Mouse (Mus musculus) limb, embryonic 14.5 days (tissue): ENCODE results near the gene Hoxa13. TPM values are rescaled to one million over a fixed set of nuclear protein-coding genes. Genes with fewer than 3 reads are reported as not detected.

Experiments
- ATAC-seq: fragments of 200-750 bp; cut with Nextera tagmentation; 2 replicates; pipeline ENCODE4 v1.8.0; 2017; ENCODE audit warnings: low read depth, moderate number of reproducible peaks, moderate TSS enrichment; ENCODE audit not compliant: low FRiP score
- DNase-seq: peaks from one replicate; pipeline ENCODE4 v3.0.0-alpha.2; 2015; ENCODE audit warnings: low spot score
- H3K27ac ChIP-seq: fragments of 300-500 bp; sonication (generic); replicated peaks from 2 replicates; pipeline ENCODE4 v1.5.1; 2014; ENCODE audit warnings: low read depth, mild to moderate bottlenecking, low read length, moderate library complexity, mixed read lengths
- H3K27me3 ChIP-seq: fragments of 300-500 bp; sonication (generic); 2 replicates; pipeline ENCODE4 v1.6.1; 2014; ENCODE audit warnings: low read length, mixed read lengths; ENCODE audit not compliant: control insufficient read depth, insufficient read depth
- H3K36me3 ChIP-seq: fragments of 300-500 bp; sonication (generic); 2 replicates; pipeline ENCODE4 v1.6.1; 2014; ENCODE audit warnings: mild to moderate bottlenecking, low read length, moderate library complexity, mixed read lengths; ENCODE audit not compliant: control insufficient read depth, insufficient read depth
- H3K4me1 ChIP-seq: fragments of 300-500 bp; sonication (generic); 2 replicates; pipeline ENCODE4 v1.6.1; 2014; ENCODE audit warnings: antibody characterized with exemption, low read length, mixed read lengths; ENCODE audit not compliant: control insufficient read depth, insufficient read depth
- H3K4me2 ChIP-seq: fragments of 300-500 bp; sonication (generic); replicated peaks from 2 replicates; pipeline ENCODE4 v1.6.1; 2014; ENCODE audit warnings: low read depth, mild to moderate bottlenecking, low read length, moderate library complexity; ENCODE audit not compliant: severe bottlenecking
- H3K4me3 ChIP-seq: fragments of 300-500 bp; sonication (generic); replicated peaks from 2 replicates; pipeline ENCODE4 v1.5.1; 2014; ENCODE audit warnings: low read length
- H3K9ac ChIP-seq: fragments of 300-500 bp; sonication (generic); 2 replicates; pipeline ENCODE4 v1.6.1; 2014; ENCODE audit warnings: mild to moderate bottlenecking, low read depth, low read length, moderate library complexity; ENCODE audit not compliant: severe bottlenecking
- H3K9me3 ChIP-seq: fragments of 300-500 bp; sonication (generic); 2 replicates; pipeline ENCODE4 v1.6.1; 2016; ENCODE audit warnings: low read length; ENCODE audit not compliant: control insufficient read depth
- POLR2A ChIP-seq: fragments of 200-500 bp; IDR thresholded peaks from 2 replicates; pipeline ENCODE4 v1.8.0; 2012; ENCODE audit warnings: inconsistent platforms, mild to moderate bottlenecking, moderate library complexity, borderline replicate concordance; ENCODE audit not compliant: insufficient read depth, insufficient read length; ENCODE audit errors: extremely low read depth
- WGBS: fragments of 180-500 bp; shearing (Covaris S2); extraction: QIAGEN DNeasy Blood & Tissue Kit; methylation state at CpG from one replicate; pipeline ENCODE4 v1.1.7; 2014; 5-methylcytosine and 5-hydroxymethylcytosine counted together
- polyA plus RNA-seq, 2 experiments: library from polyadenylated mRNA; depleted of rRNA in 1 of 2; stranded (reverse) in 1 of 2; unstranded in 1 of 2; fragments of >200 nt; fragmentation: Nextera tagmentation in 1 of 2; extraction: Ambion mirVana in 1 of 2; gene quantifications; 2 replicates each; pipeline versions ENCODE4 v1.2.1 to v1.2.3; 2012 to 2014

Hoxa13 gene
- polyA plus RNA-seq, 2 experiments, result 16.0 to 26.0 TPM

- H3K27ac ChIP-seq, result peak overlapping the region; percentile 95
- peaks cover 11% of the 10 kb centered on the region for H3K4me1 ChIP-seq
- H3K36me3 ChIP-seq, result no peaks in the 10 kb centered on the region
- TF ChIP-seq POLR2A, result no peak
- H3K27me3 ChIP-seq, result peaks cover 35% of the 10 kb centered on the region
- ATAC-seq (no peak), DNase-seq (no peak)
- peak overlapping the region; percentile 99 for H3K9ac ChIP-seq
- WGBS, result 2% methylated on average over 18 of the region's 18 CpGs
- H3K4me2 ChIP-seq, result peak overlapping the region; percentile 96
- H3K9me3 ChIP-seq, result no peaks in the 10 kb centered on the region
- peak overlapping the region; percentile 76 for H3K4me3 ChIP-seq
Measured at GRCm38 (mm10) chr6:52265306-52265912, 4.7 kb upstream of the Hoxa13 start.

GRCm38 (mm10) chr6:52264106-52264790, 3.6 kb upstream of the Hoxa13 start:
- ATAC-seq (no peak), DNase-seq (peak; percentile 6)
- Histone ChIP-seq H3K4me3 (peak overlapping the region; percentile 76), H3K4me2 (peak overlapping the region; percentile 96), H3K9ac (peak overlapping the region; percentile 99), H3K27me3 (peaks cover 27% of the 10 kb centered on the region), H3K27ac (peak overlapping the region; percentile 95), H3K9me3 (no peaks in the 10 kb centered on the region), H3K36me3 (no peaks in the 10 kb centered on the region), H3K4me1 (peaks cover 10% of the 10 kb centered on the region; the same call in 1 of the 2 replicates)
- WGBS, result 11% methylated on average over 5 of the region's 5 CpGs
- TF ChIP-seq POLR2A, result no peak

GRCm38 (mm10) chr6:52263321-52263585, 2.6 kb upstream of the Hoxa13 start:
- Histone ChIP-seq H3K36me3 (0 out of 2 replicates have a peak, but pooled peaks cover under 1% of the 10 kb centered on the region), H3K4me2 (peak overlapping the region; percentile 96), H3K27ac (peak overlapping the region; percentile 95), H3K27me3 (peaks cover 17% of the 10 kb centered on the region; the same call in 1 of the 2 replicates), H3K4me3 (peak overlapping the region; percentile 76), H3K4me1 (peaks cover 9% of the 10 kb centered on the region; the same call in 1 of the 2 replicates), H3K9me3 (no peaks in the 10 kb centered on the region), H3K9ac (peak overlapping the region; percentile 99)
- no peak for ATAC-seq
- 5% methylated on average over 6 of the region's 6 CpGs for WGBS
- DNase-seq, result peak; percentile 4
- no peak for TF ChIP-seq POLR2A

GRCm38 (mm10) chr6:52262463-52263320, 2.0 kb upstream of the Hoxa13 start:
- 0 out of 2 replicates have a peak, but pooled peaks cover 5% of the 10 kb centered on the region for H3K4me1 ChIP-seq
- WGBS, result 4% methylated on average over 24 of the region's 24 CpGs
- no peak for TF ChIP-seq POLR2A
- peak overlapping the region; percentile 96 for H3K4me2 ChIP-seq
- H3K9ac ChIP-seq, result peak overlapping the region; percentile 99
- peak overlapping the region; percentile 76 for H3K4me3 ChIP-seq
- H3K9me3 ChIP-seq, result no peaks in the 10 kb centered on the region
- H3K36me3 ChIP-seq, result 0 out of 2 replicates have a peak, but pooled peaks cover 4% of the 10 kb centered on the region
- ATAC-seq (no peak), DNase-seq (peak; percentile 7)
- peak overlapping the region; percentile 95 for H3K27ac ChIP-seq
- H3K27me3 ChIP-seq, result 0 out of 2 replicates have a peak, but pooled peaks cover 12% of the 10 kb centered on the region
